Mouse (Mus musculus): Measurements from ENCODE around the gene Serf1. TPM values are rescaled to one million over a fixed set of nuclear protein-coding genes. Genes with fewer than 3 reads are reported as not detected.
"Not testable (repeated sequence)": the region's sequence is repeated elsewhere in the genome, so short reads cannot be mapped to it uniquely, and the experiment has no call there.

The Serf1 gene
- 28.2 and 30.7 TPM in 2 replicates for polyA plus RNA-seq (2012; rRNA removed)

GRCm38 (mm10) chr13:100107652-100108472 lies at the start of gene Serf1:
TSS of gene Serf1 (plus strand) at chr13:100108012.
- DNase-seq (ENCODE audit: low spot score) = peak; percentile 85

GRCm38 (mm10) chr13:100063936-100064335 lies 43.9 kb upstream of the Serf1 start:
- DNase-seq (ENCODE audit: low spot score) = no peak

DNA sequence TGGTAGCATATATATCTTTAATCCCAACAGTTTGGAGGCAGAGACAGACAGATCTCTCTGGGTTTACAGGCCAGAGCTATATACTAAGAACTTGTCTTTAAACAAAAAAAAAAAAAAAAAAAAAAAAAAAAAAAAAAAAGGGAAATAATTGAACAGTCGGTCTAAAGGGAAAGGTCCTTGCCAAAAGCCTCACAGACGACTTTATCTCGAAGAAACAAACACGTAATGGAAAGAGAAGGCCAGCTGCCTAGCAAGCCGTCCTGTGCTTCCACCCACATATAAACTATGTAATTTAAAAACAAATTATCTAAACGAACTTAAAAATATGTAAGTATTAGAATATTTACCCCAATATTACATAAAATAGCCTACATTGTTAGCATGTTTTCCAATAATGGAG lies 40.0 kb upstream of the Serf1 start:
- DNase-seq (ENCODE audit: low spot score) = no peak

DNA sequence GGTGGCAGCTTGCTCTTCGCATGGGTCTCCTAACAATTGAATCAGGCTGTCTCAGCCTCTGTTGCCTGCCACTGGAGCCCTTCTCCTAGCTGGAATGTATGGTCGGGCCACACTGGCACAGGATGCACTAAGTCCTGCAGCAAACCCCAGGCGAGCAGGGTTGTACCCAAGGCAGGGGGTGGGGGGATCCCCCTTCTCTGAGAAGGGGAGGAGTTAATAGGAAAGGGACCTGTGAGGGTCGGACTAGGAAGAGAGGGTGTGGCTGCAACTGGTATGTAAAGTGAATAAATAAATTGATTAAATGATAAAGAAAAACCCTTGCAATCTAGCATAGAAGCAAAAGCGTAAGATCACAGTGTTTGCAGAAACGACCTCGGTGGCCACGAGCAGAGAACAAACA lies 36.3 kb upstream of the Serf1 start:
- DNase-seq (ENCODE audit: low spot score) = no peak

DNA sequence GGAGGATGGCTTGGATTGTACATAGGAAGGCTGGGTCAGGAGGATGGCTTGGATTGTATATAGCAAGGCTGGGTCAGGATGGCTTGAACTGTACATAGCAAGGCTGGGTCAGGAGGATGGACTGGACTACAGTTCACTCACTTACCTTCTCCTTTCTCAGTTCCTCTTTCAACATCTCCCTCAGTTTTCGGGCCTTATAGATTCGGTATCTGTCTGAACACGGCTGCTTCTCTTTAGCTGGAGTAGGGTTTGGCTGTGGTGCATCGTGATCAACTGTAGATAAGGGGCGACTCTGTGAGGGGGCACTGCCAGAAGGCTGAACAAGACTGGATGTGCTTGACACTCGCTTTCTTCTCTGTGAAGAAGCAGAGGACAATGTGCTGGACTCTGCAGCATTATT lies 9.0 kb upstream of the Serf1 start:
- no peak for DNase-seq (ENCODE audit: low spot score)

- no peak for DNase-seq (ENCODE audit: low spot score)
Measured at GRCm38 (mm10) chr13:100103052-100103658, 4.7 kb upstream of the Serf1 start.

GRCm38 (mm10) chr13:100103748-100104254 lies 4.0 kb upstream of the Serf1 start, which contains the start of gene Bdp1:
TSS of gene Bdp1 (minus strand) at chr13:100104070.
- DNase-seq (ENCODE audit: low spot score) = peak; percentile 94

GRCm38 (mm10) chr13:100112218-100112972 lies 4.6 kb downstream of the Serf1 start:
- DNase-seq (ENCODE audit: low spot score) = no peak

GRCm38 (mm10) chr13:100123970-100124369 lies 16.2 kb downstream of the Serf1 start:
- DNase-seq (ENCODE audit: low spot score) = no peak

GRCm38 (mm10) chr13:100124423-100125257 lies 16.8 kb downstream of the Serf1 start, which contains the start of gene Smn1:
TSS of gene Smn1 (plus strand) at chr13:100124852.
- peak; percentile 86 for DNase-seq (ENCODE audit: low spot score)

DNA sequence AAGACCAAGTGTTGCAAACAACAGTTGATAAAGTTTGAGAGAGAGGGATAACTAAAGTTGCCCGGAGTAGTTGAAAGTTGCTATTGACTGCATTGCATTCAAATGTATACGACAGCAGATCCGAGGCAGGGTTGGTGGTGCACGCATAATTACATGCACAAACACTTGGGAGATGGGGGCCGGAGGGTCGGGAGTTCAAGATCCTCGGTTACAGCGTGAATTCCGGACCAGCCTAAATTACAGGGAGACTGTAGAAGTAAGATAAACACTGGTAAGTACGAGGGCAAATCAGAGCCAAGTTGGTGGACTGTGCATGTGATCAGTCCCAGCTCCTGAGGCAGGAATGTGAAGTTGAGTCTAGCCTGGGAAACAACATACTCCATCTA lies 17.4 kb downstream of the Serf1 start:
- DNase-seq (ENCODE audit: low spot score) = no peak

- DNase-seq (ENCODE audit: low spot score) = no peak
Measured at GRCm38 (mm10) chr13:100141646-100142314, 34.0 kb downstream of the Serf1 start.

GRCm38 (mm10) chr13:100152659-100153058 lies 44.8 kb downstream of the Serf1 start:
- DNase-seq (ENCODE audit: low spot score) = no peak

GRCm38 (mm10) chr13:100156624-100157023 lies 48.8 kb downstream of the Serf1 start:
- no peak for DNase-seq (ENCODE audit: low spot score)

- not testable (repeated sequence) for DNase-seq (ENCODE audit: low spot score)
Measured at GRCm38 (mm10) chr13:100161171-100161870, 53.5 kb downstream of the Serf1 start.

DNA sequence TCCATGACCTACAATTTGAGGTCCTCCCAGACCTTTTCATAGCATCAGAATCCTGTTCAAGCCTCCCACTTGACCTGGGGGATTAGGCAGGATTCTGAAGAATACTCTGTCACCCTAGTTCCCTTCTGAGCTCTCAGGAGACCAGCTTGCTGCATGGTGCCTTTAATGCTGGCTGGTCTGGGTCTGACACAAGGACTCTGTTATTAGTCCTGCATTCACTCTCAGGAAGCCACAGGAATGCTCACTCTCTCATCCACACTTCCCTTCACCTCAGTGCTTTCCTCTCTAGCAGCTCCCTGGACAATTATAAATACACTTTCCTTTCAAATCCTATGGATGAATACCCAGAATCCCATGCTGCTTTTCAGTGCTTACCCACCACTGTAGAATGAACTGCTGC lies 54.7 kb downstream of the Serf1 start:
- not testable (repeated sequence) for DNase-seq (ENCODE audit: low spot score)
